Mouse (Mus musculus) WW6 (cell line): ENCODE results near the gene Tshz2.
"Not testable (repeated sequence)": the region's sequence is repeated elsewhere in the genome, so short reads cannot be mapped to it uniquely, and the experiment has no call there.

ENCODE experiments used
- DNase-seq: peaks from one replicate; pipeline ENCODE4 v3.0.0-alpha.2; 2013; ENCODE audit warnings: low read depth, low spot score

Gene Tshz2

GRCm38 (mm10) chr2:169812940-169813339 is 180.1 kb downstream of the Tshz2 start:
- DNase-seq = no peak

GRCm38 (mm10) chr2:169814351-169814750 is 181.5 kb downstream of the Tshz2 start:
- no peak for DNase-seq

DNA sequence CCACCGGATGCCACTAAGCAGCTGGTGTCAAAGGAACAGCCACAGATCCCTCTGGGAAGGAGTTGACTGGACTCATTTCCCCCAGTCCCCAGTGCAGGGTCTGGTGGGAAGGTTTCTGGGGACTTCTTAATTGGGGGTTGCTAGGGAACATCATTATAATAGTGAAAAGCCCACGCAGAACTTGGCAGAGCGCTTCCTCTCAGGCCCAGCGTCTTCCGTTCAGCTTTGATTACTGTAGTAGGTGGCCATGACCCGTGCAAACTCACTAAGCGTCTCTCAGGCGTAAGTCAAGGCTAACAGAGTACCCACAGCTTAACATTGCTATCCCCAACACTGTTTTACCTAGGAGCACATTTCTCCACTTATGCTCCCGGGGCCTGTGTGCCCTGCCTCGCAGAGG is 181.9 kb downstream of the Tshz2 start:
- DNase-seq = no peak

GRCm38 (mm10) chr2:169821021-169821441 is 188.2 kb downstream of the Tshz2 start:
- no peak for DNase-seq

DNA sequence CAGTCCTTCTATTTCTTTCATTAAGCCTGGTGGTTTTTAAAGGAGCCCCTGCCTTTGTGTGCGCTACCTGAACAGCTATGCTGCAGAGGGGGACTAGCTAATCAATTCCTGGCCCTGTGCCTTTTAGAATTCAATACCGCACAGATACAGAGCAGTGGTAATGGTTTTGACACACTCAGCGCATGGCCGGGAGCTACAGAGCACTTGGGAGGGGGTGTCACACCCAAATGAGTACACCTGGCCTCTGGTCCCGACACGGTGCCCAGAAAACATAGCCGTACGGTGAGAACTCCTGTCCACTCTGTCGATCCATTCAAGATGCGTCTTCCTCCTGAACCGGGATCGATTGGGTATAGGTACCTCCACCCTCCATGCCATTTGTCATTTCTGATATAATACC is 193.1 kb downstream of the Tshz2 start:
- DNase-seq = no peak

- DNase-seq = no peak
Measured at GRCm38 (mm10) chr2:169826316-169826715, 193.5 kb downstream of the Tshz2 start.

GRCm38 (mm10) chr2:169826833-169827232 is 194.0 kb downstream of the Tshz2 start:
- DNase-seq = no peak

DNA sequence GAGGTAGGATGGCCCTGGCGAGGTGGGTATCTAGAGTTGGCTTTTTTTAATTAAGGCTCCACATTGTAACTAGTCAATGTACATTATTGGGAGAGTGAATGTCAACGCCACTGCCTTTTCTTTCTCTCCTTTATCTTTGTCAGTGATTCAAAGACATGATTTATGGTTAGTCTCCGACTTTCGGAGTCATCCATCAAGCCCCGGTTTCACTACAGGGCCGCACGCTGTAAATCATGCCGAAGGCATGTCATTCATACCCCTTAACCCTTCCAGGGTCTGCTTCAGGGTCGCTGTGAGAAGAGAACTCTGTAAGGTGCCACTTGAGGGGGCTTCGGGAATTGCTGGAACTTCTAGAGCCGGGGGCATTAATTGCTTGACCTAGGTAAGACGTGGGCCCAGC is 199.4 kb downstream of the Tshz2 start:
- no peak for DNase-seq

GRCm38 (mm10) chr2:169833638-169834037 is 200.8 kb downstream of the Tshz2 start:
- no peak for DNase-seq

- no peak for DNase-seq
Measured at GRCm38 (mm10) chr2:169834602-169835001, 201.8 kb downstream of the Tshz2 start.

GRCm38 (mm10) chr2:169837031-169837605 is 204.3 kb downstream of the Tshz2 start:
- no peak for DNase-seq

DNA sequence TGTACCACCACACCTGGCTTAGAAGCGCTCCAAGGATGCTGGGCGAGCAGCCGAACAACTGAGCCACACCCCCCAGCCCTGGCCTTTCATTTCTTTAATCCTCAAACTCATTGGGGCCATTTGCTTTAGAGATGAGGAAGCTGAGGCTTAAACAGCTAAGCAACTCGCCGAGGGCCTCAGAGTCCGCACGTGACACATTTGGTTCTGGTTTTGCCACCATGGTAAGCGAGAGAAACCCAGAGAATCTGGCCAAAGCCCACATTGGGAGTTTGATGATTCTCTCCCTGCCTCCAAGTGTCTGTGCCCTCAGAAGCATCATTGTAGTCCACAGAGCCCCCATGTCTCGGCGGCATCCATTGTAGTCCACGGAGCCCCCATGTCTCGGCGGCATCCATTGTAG is 205.7 kb downstream of the Tshz2 start:
- DNase-seq = no peak

- DNase-seq = no peak
Measured at GRCm38 (mm10) chr2:169841442-169841841, 208.6 kb downstream of the Tshz2 start.

- DNase-seq = no peak
Measured at GRCm38 (mm10) chr2:169842494-169842893, 209.7 kb downstream of the Tshz2 start.

GRCm38 (mm10) chr2:169843553-169843952 is 210.7 kb downstream of the Tshz2 start:
- DNase-seq = no peak

DNA sequence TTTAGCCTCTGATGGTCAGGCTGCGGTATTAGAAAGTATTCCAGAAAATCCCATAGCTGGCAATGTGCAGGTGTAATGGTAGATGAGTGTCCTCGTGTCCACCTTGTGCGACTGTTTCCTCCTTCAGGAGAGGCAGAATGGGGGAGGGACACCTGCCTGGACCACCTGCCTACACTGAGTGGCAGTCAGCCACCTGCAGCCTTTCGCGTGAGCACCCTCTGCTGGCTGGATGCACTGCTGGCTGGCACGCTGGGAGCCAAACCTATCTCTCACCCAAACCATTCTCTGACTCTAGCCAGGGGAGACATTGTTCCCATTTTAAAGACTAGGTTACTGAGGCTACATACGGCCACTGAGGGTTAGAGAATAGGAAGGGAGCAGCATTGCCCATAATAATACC is 216.3 kb downstream of the Tshz2 start:
- DNase-seq = no peak

GRCm38 (mm10) chr2:169849541-169849940 is 216.7 kb downstream of the Tshz2 start:
- DNase-seq = no peak

- no peak for DNase-seq
Measured at GRCm38 (mm10) chr2:169851606-169852005, 218.8 kb downstream of the Tshz2 start.

GRCm38 (mm10) chr2:169854491-169854890 is 221.7 kb downstream of the Tshz2 start:
- DNase-seq = no peak

DNA sequence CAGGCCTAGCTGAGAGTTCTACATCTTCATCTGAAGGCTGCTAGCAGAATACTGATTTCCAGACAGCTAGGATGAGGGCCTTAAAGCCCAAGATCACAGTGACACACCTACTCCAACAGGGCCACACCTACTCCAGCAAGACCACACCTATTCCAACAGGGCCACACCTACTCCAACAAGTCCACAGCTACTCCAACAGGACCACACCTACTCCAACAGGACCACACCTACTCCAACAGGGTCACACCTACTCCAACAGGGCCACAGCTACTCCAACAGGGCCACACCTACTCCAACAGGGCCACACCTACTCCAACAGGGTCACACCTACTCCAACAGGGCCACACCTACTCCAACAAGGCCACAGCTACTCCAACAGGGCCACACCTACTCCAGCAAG is 224.2 kb downstream of the Tshz2 start:
- DNase-seq = not testable (repeated sequence)

- DNase-seq = no peak
Measured at GRCm38 (mm10) chr2:169859078-169859855, 226.5 kb downstream of the Tshz2 start.

- DNase-seq = no peak
Measured at GRCm38 (mm10) chr2:169860895-169861294, 228.1 kb downstream of the Tshz2 start.

DNA sequence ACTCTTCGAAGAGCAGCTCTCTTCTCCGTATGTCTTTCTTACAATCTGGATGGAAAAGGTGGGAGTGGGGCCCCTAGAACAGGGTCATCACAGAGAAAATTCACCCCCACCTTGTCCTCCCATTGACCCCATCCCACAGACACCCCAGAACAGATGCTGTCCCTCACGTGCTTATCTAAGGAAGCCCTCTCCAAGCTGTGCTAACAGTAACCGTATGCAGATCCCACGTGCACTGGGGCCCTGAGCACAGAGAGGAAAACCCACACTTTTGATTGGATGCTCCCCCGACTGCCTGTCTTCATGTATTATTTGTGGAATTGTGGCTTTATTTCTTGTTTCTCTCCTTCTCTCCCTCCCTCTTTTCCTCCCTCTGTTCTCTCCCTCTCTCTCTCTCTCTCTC is 229.9 kb downstream of the Tshz2 start:
- DNase-seq = no peak
